Mouse (Mus musculus) left cerebral cortex, adult 8-10 months (tissue): ENCODE data around the gene Nck2. TPM values are rescaled to one million over a fixed set of nuclear protein-coding genes. Genes with fewer than 3 reads are reported as not detected.

Experiments
- DNase-seq, 2 experiments: peaks; one replicate each; pipeline ENCODE4 v3.0.0; 2022; ENCODE audit warnings: low spot score in 2 of 2
- total RNA-seq, 4 experiments: library from RNA; stranded (reverse); gene quantifications; 2 replicates each; pipeline ENCODE4 v1.2.4; 2022

The Nck2 gene
- total RNA-seq, 4 experiments from 2014 or later, result 30.7 to 38.3 (median 34.9) TPM

DNA sequence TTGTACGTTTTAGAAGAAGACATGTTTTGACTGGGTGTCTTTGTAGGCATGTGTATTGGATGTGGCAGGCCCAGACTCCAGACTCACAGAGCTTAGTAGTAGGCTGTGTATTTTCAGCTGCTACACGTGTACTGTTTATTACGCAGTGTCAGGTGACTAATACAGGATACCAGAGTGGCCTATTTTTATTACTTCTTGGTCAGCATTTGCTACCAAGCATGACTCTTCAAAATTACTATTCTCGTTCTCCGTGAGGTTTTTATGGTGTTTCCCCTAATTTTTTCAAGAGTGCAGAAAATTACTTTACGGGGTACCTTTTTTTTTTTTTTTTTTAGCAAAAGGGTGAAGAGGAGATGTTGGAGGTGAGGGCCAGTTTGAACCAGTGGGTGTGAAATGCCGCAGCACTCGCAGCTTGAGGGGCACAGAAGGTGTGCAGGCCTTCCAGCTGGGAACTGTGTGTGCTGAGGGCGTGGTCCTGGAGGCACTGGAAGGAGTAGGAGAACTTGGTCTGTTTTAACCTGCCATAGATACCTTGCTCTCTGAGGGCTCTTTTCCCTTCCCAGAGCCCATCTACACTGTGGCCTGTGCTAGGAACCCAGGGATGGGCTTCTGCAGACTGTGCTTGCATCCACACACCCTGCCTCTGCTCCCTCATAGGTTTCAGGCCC is 21.7 kb downstream of the Nck2 start:
- DNase-seq, result no peak

DNA sequence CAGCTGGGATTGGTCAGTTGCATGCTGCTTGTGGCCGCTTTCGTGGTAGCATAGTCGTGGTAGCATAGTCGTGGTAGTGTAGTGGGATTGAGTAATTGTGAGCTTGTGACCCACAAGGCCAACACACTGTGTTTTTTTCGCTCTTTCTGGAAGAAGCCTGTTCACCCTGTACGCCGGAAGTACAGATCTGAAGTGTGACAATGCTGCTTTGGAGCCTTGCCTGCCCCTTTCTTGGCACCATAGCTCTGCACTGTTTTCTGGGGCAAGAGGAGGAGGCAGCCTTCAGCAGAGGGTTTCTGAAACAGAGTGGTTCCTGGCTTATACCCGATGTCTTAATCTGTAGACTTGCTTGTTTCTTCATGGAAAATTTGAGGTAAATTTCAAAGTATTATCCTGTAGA is 23.3 kb downstream of the Nck2 start:
- DNase-seq, result peak in 1 of 2 experiments; percentile 41

DNA sequence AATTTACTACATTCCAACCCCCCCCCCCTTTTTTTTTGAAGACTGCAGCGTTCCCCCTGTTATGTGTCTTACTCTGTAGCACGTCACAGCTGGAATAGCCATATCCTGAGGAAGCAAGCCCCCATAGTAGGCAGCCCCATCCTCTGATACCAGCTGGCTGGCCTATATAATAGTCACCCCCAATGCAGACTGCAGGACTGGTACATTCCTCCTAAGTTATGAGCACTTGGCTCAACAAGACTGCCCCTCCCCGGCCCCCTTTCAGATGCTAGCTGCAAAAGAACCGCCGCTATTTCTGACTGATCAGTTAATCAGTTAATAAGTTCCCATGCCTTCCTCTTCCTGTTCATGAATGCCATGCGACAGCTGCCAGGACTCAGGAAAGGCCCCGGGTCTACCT is 23.8 kb downstream of the Nck2 start:
- DNase-seq, result no peak

DNA sequence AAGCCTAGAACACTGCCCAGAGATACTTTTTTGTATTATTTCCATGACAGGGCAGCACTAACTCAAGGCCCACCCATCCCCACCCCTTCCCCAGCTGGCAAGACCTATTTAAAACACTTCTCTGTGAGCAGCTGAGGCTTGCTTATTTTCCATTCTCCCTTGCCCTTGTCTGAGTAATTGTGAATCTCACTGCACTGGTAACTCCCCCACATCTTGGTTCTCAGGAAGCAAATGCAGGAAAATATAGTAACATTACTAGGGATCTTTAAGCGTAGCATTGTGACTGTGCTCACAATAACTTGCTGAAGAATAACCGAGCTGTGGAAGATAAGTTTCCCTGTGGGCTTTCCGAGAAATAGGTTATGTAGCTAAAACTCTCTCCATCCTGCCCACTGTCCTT is 24.6 kb downstream of the Nck2 start:
- DNase-seq, result peak in 1 of 2 experiments; percentile 36

DNA sequence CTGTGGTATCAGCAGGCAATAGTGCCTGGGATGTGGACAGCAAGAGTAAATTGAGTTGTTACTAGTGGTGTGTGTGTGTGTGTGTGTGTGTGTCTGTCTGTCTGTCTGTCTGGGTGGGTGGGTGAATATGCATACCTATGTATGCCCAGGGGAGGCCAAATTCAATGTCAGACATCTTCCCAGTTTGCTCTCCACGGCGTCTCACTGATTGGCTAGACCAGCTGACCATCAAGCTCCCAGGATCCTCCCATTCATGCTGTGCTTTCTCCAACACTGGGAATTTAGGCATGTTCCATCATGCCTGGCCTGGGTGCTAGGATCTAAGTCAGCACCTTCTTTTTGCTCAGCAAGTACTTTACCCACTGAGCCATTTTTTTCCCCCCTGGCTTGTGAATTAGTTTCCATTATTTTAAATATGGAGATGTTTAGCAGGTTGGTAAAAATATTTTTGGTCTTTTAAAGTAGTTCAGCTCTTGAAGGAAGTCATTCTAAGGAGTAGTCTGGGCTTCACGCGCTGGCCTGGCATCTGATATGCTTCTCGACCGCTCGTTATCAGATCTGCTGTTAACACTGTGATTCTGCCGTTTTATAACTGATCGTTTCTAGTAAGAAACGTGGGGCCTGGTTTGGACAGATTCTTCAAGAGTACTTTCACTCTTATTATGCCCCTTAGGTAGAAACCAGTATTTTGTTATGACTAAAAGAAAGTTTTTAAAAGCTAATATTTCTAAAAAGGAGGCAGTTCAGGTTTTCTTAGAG is 26.2 kb downstream of the Nck2 start:
- DNase-seq, result no peak

DNA sequence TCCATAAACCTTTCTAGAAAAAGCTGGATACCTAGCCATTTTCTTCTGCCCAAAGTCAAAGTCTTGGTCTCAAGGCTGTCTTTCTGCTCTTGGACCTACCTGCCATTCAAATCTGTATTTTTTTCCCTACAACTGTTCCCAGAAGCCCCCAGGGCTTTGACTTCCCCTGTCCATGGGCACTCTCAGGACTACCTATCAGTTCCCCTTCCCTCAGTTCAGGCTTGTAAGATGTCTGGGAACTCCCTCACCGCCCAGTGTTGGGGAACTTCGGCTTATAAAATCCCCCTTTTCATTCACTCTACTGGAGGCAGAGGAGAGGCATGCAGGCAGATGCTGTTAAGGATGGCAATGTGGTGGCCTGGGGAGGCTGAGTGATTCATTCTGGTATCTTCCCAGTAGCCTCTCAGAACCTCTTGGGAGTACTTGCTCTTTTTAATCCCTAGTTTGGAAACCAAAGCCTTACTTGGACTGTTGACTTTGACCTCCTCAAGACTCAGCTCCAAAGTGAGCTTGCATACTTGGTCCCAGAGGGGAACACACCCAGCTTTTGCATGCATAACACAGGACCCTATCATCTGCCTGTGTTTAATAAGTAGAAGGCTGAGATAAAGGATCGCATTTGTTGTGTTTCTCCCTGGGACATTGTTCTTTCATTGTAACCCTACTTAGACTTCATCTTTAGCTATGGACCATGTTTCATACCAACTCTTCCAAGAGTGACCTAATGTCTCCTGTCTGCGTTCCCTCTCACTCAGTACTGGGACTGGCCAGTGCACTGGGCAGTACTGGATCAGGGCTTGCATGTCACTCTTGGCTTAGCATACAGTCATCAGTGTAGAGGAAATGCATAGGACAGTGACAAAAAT is 27.0 kb downstream of the Nck2 start:
- no peak for DNase-seq

DNA sequence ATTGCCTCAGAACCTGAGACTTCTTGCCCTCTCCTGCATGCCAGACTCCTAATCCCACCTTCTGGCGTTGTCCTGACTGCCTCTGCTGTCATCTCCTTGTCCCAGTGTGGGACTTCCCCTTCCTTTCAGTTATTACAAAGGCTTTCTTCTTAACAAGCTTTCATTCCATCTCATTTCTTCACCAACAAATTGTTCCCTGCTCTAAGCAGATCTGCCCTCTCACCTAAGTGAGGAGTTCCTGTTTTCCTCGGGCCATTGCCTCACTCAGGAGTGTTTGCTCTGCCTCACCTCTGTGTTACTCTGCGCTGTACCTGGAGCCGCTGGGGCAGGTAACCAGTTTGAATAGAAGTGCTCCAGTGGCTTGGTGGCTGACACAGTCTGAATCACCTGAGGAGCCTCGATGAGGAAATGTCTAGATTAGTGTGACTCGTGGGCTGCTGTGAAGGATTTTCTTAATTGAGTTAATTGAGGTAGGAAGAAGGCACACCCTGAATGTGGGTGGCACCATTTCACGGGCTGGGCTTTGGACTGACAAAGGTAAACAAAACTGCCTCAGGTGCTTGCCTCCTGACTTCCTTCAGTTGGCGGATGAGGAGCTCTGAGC is 27.8 kb downstream of the Nck2 start:
- no peak for DNase-seq

DNA sequence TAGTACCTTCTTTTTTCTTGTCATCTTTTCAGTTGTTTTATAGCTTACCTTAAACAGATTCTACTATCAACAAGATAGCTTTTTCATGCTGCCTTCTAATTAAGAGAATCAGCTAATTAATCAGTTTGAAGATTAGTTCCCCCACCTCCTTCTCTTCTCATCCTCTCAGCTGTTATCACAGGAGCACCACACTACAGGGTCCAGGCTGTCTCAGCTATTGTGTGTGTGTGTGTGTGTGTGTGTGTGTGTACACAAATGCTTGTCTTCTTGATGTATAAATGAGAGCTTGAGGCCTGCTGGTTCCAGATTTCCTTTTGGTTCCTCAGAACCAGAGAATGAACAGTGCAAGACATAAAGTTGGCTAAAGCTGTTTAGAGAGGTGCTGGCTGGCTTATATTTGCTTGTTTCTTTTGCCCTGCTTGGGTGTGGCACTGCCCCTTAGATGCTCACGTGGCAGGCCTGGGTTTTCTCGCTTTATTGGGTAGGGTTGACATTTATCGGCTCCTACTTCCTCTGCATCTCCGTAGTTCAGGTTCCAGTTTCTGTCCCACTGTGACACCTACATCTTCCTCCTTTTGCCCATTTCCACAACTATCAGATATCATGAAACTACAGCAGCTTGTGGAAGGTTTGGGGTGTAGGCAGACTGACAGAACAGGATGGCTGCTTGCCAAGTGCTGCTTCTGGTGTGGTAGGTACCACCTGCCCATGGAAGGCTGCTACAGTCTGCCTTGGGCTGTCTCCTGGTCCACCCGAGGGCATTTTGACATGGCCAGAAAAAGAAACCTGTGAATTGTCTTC is 29.6 kb downstream of the Nck2 start:
- peak in 1 of 2 experiments; percentile 69 for DNase-seq

DNA sequence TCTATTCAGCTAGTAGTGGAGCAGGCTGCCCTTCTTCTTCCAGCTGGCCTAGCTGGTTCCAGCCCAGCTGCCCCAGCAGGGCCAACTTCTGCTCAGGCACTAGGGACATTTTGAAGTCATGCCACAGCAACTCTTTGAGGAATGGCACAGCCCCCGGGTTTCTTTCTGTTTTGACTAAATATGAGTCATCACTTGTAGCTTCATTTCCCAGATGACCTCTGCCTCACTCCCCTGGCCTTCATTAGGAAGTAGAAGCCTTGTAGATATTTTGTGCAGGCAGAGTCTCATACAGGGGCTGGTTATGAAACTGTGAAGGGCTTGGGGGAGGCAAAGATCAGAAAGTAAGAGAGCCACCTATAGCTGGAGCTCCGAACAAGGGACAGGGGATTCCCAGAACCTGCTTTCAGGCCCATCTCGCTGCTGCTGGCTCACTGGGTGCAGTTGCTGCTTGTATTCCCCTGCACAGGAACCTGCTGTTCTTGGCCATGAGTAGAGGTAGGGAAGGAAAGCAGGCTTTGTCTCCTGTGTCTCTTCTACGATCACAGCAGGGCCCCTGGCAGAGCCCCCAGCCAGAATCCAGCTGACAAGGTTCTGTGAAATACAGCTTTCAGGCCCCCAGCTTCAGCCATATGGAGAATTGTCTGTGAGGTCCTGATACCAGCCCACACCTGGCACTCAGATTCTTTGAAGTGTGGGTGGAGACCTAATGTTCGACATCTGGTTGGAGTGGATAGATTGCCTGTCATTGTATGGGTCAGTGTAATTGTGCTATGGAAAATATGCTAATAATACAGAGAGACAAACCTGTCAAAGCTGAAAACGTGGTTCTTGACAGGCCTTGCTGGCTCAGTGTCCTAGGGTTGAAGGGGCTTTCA is 30.4 kb downstream of the Nck2 start:
- no peak for DNase-seq

DNA sequence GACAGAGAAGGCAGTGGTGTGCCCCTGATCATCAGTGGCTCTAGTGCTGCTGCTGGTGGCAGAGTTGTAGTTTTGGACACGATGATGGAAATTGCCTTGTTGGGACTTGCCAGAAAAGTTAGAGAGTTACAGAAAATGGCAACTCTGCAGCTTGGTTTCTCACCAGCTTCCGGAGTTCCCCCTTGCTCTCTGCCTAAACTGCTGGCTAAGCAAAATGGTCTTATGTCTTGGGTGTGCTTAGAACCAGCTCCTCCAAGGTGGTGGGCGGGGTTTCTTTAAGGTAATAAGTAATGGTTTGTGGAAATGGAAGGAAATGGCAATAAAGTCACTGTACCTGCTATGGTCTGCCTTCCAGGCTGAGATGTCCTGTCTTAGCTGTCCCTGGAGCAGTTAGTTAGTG is 33.6 kb downstream of the Nck2 start:
- no peak for DNase-seq

DNA sequence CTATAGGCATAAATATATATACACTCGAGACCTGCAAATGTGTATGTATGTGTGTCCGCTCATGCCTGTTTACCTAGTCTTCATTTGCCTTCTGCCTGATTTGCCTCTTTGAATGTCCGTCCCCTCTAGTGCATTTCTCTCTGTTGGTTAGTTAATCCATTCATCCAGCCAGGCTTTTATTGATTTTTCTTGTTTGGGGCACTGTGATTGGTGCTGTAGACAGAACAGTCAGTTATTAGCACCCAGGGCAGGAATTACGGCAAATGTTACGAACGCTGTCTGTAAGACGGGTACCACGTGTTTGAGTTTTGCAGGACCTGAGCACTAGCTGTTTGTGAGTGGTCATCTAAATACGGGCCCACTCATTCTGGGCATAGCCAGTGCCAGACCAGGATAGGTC is 40.8 kb downstream of the Nck2 start:
- no peak for DNase-seq

DNA sequence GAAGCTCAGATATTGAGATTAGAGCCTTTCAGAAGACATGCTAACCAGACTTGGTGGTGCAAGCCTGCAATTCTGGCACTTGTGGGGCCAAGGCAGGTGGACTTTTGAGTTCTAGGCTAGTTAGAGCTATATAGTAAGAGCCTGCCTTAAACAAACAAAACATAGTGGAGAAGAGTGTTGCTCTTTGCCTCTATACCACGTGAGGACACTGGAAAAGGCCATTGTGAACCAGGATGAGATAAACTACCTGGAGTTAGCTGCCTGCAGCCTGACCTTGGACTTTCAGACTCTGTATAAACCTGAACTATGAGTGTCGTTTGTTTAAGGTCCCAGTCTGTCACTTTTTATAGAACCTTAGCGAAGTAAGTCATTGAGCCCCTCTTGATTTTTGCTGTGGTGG is 42.1 kb downstream of the Nck2 start:
- no peak for DNase-seq

DNA sequence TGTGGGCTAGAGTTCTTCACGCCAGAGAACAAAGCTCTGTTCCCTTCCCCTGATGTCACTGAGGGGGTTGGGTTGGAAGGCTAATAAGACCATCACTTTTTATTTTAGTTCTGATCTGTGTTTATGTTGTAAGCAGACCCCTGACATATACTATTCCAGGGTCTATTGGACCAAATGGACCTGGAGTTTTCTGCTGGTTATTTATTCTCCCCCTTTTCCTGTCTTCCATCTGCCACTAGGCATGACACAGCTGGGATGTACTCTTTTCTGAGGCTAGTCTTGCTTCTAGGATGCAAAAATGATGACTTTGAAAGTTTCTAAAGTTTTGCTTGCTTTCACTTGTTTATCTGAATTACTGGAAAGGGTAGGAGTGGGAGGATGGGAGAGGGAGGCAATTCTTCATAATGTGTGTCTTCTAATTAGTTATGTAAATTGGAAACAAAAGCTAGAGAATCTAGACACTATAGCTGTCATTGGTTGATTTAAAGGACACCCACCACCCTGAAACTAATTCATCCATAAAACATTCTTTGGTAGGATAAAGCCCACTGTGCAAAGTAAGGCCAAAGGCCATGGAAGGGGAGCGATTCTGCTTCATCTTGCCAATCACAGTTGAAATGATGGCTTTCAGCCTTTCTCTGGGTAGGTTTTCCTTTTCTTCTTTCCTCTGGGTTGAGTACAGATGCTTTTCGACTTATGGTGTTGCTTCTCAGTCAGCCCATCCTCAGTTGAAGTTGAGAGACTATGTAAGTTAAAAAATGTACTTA is 42.8 kb downstream of the Nck2 start:
- DNase-seq, result no peak

DNA sequence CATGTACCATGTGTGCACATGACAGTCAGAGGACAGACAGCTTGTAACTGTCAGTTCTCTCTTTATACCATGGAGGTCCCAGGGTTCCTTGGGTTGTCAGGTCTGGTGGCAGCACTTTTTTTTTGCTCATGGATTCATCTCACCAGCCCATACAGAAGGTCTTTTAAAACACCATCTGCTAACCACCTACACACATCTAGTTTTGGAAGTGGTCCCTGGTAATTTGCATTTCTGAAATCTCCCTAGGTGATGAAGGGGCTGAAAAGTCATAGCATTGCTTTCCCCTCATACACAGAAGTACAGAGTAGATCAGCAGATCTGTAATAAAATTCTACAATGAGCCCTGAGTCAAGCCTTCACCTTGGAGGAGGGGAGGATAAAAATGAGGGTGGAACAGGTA is 44.9 kb downstream of the Nck2 start:
- peak in 1 of 2 experiments; percentile 45 for DNase-seq

DNA sequence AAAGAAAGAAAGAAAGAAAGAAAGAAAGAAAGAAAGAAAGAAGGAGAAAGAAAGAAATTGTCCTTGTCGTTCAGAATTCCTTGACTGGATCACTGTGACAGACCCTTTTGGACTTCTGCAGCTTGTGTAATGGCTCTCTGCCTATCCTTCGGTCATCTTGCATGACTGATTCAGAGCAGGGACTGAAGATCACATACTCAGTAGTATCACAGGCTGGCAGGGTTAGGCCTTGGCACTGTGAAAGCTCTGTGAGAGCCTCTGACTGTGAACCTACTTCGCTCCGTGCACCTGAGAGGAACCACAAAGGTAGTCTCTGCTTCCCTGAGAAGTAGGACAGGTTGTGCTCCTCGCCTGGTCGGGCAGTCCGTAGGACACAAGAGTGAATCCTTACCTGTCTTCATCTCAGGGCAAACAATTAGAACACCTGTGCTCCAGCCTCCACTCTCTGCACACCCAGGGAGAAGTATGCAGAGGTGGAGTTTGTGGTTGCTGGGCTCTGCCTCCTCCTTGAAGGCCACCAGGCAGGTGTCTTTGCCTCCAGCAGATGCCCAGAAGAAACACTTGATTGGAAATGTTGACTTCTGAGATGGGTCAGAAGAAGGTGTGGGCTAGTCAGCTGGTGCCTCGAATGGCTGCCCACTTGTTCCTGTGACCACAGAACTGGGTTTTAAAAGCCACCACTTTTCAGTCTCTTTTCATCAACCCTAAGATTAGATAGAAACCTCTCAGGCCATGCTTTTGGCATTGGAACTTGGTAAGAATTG is 47.3 kb downstream of the Nck2 start:
- DNase-seq, result no peak

DNA sequence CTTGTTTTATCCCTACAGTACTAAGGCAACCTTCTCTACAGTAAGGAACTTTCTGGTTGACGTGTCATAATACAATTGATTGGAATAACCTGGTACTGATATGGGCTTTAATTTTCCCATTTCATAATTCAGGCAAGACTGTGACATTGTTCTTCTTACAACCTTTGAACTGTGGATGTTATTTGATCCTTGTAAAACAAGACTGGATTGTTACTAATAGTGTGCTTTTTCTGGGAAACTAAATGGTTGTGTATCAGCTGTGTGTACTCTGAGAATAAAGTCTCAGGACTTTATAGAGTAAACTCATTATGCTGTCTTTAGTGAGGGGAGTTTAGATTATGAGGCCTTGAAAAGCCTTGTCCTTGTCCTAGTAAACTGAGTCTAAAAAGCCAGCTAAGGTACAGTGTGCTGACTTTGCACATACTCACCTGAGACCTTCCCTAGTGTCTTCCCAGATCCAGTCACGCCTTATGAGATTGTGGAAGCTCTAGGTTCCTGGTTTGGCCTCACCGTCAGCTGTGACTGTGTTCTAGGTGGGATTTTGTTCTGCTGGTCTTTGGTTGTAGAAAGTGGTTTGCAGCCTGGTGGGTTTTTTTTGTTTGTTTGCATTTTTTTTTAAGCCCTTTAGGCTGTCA is 48.5 kb downstream of the Nck2 start:
- DNase-seq, result no peak

DNA sequence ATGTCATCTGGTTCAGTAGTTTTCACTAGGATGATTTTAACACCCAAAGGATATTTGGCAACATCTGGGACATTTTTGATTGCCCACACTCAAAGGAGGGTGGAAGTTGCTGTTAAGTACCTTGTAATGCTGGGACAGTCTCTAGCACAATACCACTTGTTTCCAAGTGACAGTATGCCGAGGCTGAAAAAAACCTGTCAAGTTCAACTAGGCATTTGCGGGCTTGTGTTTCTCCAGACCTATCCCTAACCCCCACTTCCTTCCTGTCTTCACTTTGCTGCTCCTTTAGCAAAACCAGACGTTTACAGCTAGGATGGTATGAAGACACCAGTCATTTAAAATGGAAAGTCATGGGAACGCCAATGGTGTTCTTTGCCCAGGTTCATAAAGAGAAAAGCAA is 51.7 kb downstream of the Nck2 start:
- no peak for DNase-seq

DNA sequence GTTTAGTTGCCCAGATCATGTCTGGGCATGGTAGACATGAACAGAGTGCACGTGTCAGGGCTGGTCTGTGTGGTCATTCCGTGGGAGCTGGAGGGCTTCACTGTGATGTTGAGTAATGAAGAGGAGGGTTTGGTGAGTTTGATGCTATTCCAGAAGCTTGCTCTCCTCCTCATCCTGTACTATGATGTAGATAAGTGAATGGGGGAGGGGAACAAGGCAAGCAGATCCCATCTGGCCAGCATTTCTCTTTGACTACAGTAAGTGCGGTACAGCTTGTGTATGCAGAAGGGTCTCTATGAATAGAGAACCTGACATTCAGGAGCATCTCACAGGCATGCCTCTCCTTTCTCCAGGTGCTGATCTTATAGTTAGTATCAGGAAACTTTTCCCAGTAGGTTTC is 52.6 kb downstream of the Nck2 start:
- no peak for DNase-seq
